ENCODE assay signal across 11 mouse cellular contexts in genomic region chr9:69463046-69463445, GRCm38 (mm10).
"Had no signal": no experiment of that assay in that cellular context is flagged by ENCODE, and none has a peak within 500 bp of the region (broad histone marks: within the 10 kb centered on the region; RNA-seq: fewer than 3 reads in every experiment).

No protein-coding gene starts in this region.

- H3K36me3 ChIP-seq: midbrain, embryonic 12.5 days; midbrain, embryonic 15.5 days; neural tube, embryonic 13.5 days had no signal

- H3K4me2 ChIP-seq: liver, embryonic 11.5 days; lung, embryonic 14.5 days; midbrain, embryonic 12.5 days; midbrain, embryonic 15.5 days; neural tube, embryonic 13.5 days had no signal

- H3K27me3 ChIP-seq: midbrain, embryonic 12.5 days; midbrain, embryonic 15.5 days; neural tube, embryonic 13.5 days had no signal

- H3K4me3 ChIP-seq: midbrain, embryonic 12.5 days; midbrain, embryonic 15.5 days; neural tube, embryonic 13.5 days had no signal

- DNase-seq: kidney, adult 18-20 months; kidney, adult 9 months; kidney, postnatal 14 days; kidney, postnatal 4 days; liver, postnatal 0 days; lung, embryonic 14.5 days; thymus, postnatal 25 days had no signal
